Mouse (Mus musculus) myocyte (in vitro differentiated cells): ENCODE measurements around the gene Gm20388. TPM values are rescaled to one million over a fixed set of nuclear protein-coding genes. Genes with fewer than 3 reads are reported as not detected.

Experiments used
- H3K27me3 ChIP-seq: one replicate; pipeline ENCODE4 v1.6.1; 2011; ENCODE audit not compliant: control insufficient read depth, insufficient read depth, insufficient read length
- H3K36me3 ChIP-seq: one replicate; pipeline ENCODE4 v1.6.1; 2011; ENCODE audit not compliant: control insufficient read depth, insufficient read depth
- H3K4me2 ChIP-seq: one replicate; pipeline ENCODE4 v1.6.1; 2011; ENCODE audit warnings: low read depth, control low read depth
- H3K4me3 ChIP-seq: one replicate; pipeline ENCODE4 v1.5.1; 2011; ENCODE audit warnings: mild to moderate bottlenecking, control low read depth, moderate library complexity
- H3K79me2 ChIP-seq: one replicate; pipeline ENCODE4 v1.6.1; 2011; ENCODE audit not compliant: control insufficient read depth, insufficient read depth
- H3ac ChIP-seq: one replicate; pipeline ENCODE4 v1.6.1; 2011; ENCODE audit not compliant: control insufficient read depth, insufficient read length
- CEBPB ChIP-seq: IDR thresholded peaks from 2 replicates; pipeline ENCODE4 v1.6.1; 2011; ENCODE audit warnings: mild to moderate bottlenecking, moderate library complexity; ENCODE audit not compliant: poor library complexity, insufficient read depth, severe bottlenecking
- E2F4 ChIP-seq: IDR thresholded peaks from one replicate; pipeline ENCODE4 v1.6.1; 2011; ENCODE audit warnings: mild to moderate bottlenecking, control low read depth, moderate library complexity; ENCODE audit not compliant: insufficient read depth
- MAX ChIP-seq: IDR thresholded peaks from one replicate; pipeline ENCODE4 v1.6.1; 2011; ENCODE audit warnings: low read depth, mild to moderate bottlenecking, control low read depth
- MYOD1 ChIP-seq, 3 experiments: IDR thresholded peaks; one replicate each; pipeline ENCODE4 v1.6.1; 2011; ENCODE audit warnings: control low read depth in 2 of 3, low read depth in 2 of 3, mild to moderate bottlenecking in 2 of 3, moderate library complexity in 1 of 3; ENCODE audit not compliant: insufficient read length in 2 of 3, control insufficient read depth in 1 of 3
- MYOG ChIP-seq, 3 experiments: IDR thresholded peaks; one replicate each; pipeline ENCODE4 v1.6.1; 2011; ENCODE audit warnings: control low read depth in 2 of 3, low read depth in 2 of 3, mild to moderate bottlenecking in 2 of 3; ENCODE audit not compliant: insufficient read length in 2 of 3, control insufficient read depth in 1 of 3, insufficient read depth in 1 of 3
- POLR2A ChIP-seq: IDR thresholded peaks from one replicate; pipeline ENCODE4 v1.6.1; 2011; ENCODE audit warnings: low read depth, mild to moderate bottlenecking, control low read depth, moderate library complexity; ENCODE audit not compliant: insufficient read length
- POLR2AphosphoS2 ChIP-seq: IDR thresholded peaks from one replicate; pipeline ENCODE4 v1.6.1; 2011; ENCODE audit warnings: low read depth, control low read depth; ENCODE audit not compliant: insufficient read length
- REST ChIP-seq: IDR thresholded peaks from one replicate; pipeline ENCODE4 v1.6.1; 2011; ENCODE audit warnings: mild to moderate bottlenecking, control low read depth, moderate library complexity; ENCODE audit not compliant: insufficient read depth, insufficient read length
- SRF ChIP-seq: IDR thresholded peaks from one replicate; pipeline ENCODE4 v1.6.1; 2011; ENCODE audit warnings: low read depth; ENCODE audit not compliant: control insufficient read depth, insufficient read length
- TCF12 ChIP-seq: IDR thresholded peaks from one replicate; pipeline ENCODE4 v1.6.1; 2011; ENCODE audit warnings: mild to moderate bottlenecking, control low read depth; ENCODE audit not compliant: poor library complexity, insufficient read depth, severe bottlenecking
- TCF3 ChIP-seq: IDR thresholded peaks from one replicate; pipeline ENCODE4 v1.6.1; 2011; ENCODE audit warnings: low read depth, control low read depth; ENCODE audit not compliant: insufficient read length
- USF1 ChIP-seq: IDR thresholded peaks from one replicate; pipeline ENCODE4 v1.6.1; 2011; ENCODE audit warnings: low read depth, mild to moderate bottlenecking, control low read depth, moderate library complexity
- polyA plus RNA-seq: library from polyadenylated mRNA; unstranded; fragments of >200 nt; fragmentation: generic; extraction: Trizol; gene quantifications from one replicate; pipeline ENCODE4 v1.2.1, GENCODE M21; 2012; ENCODE audit warnings: missing spikeins

Gene Gm20388
- polyA plus RNA-seq, 1 experiment: 15.3 TPM

GRCm38 (mm10) chr8:120382436-120383203 is 472.0 kb downstream of the Gm20388 start:
- Histone ChIP-seq H3ac (no peak overlapping the region), H3K4me3 (no peak overlapping the region), H3K27me3 (no peaks in the 10 kb centered on the region), H3K79me2 (no peaks in the 10 kb centered on the region), H3K36me3 (no peaks in the 10 kb centered on the region), H3K4me2 (peak overlapping the region; percentile 79)
- no peak for TF ChIP-seq TCF12
- peak in 2 of 3 experiments; percentile 24 to 67 for TF ChIP-seq MYOD1 (IDR thresholded peaks at IDR 0.05; ENCODE audit: control insufficient read depth in 1 of 3, insufficient read length in 2 of 3, low read depth in 2 of 3)
- TF ChIP-seq MYOG (IDR thresholded peaks at IDR 0.05; ENCODE audit: control insufficient read depth in 1 of 3, insufficient read depth in 1 of 3, insufficient read length in 2 of 3, low read depth in 2 of 3): peak in 1 of 3 experiments; percentile 62

GRCm38 (mm10) chr8:120383204-120383560 is 472.5 kb downstream of the Gm20388 start:
- H3ac ChIP-seq: no peak overlapping the region
- H3K4me2 ChIP-seq: peak overlapping the region; percentile 79
- H3K27me3 ChIP-seq: no peaks in the 10 kb centered on the region
- TF ChIP-seq SRF (no peak), MYOG (IDR thresholded peaks at IDR 0.05; ENCODE audit: control insufficient read depth in 1 of 3, insufficient read depth in 1 of 3, insufficient read length in 2 of 3, low read depth in 2 of 3) (no peak), POLR2A (no peak), POLR2AphosphoS2 (no peak), CEBPB (no peak), E2F4 (no peak), REST (no peak), MAX (no peak), TCF12 (no peak), MYOD1 (IDR thresholded peaks at IDR 0.05; ENCODE audit: control insufficient read depth in 1 of 3, insufficient read length in 2 of 3, low read depth in 2 of 3) (no peak), USF1 (no peak), TCF3 (no peak)
- no peaks in the 10 kb centered on the region for H3K36me3 ChIP-seq
- no peak overlapping the region for H3K4me3 ChIP-seq
- H3K79me2 ChIP-seq: no peaks in the 10 kb centered on the region

- Histone ChIP-seq H3K79me2 (no peaks in the 10 kb centered on the region), H3K27me3 (no peaks in the 10 kb centered on the region), H3K36me3 (no peaks in the 10 kb centered on the region), H3K4me3 (no peak overlapping the region), H3K4me2 (no peak overlapping the region), H3ac (no peak overlapping the region)
- TF ChIP-seq TCF12: no peak
- no peak for TF ChIP-seq SRF
- TF ChIP-seq POLR2A: no peak
- TF ChIP-seq MYOD1 (IDR thresholded peaks at IDR 0.05; ENCODE audit: control insufficient read depth in 1 of 3, insufficient read length in 2 of 3, low read depth in 2 of 3): peak in 1 of 3 experiments; percentile 79
- no peak for TF ChIP-seq MAX
- no peak for TF ChIP-seq REST
- TF ChIP-seq USF1: no peak
Observed at GRCm38 (mm10) chr8:120383713-120384112, 473.1 kb downstream of the Gm20388 start.

GRCm38 (mm10) chr8:120384745-120385144 is 474.1 kb downstream of the Gm20388 start:
- Histone ChIP-seq H3K79me2 (no peaks in the 10 kb centered on the region), H3K27me3 (no peaks in the 10 kb centered on the region), H3K4me3 (no peak overlapping the region), H3K36me3 (no peaks in the 10 kb centered on the region), H3ac (no peak overlapping the region), H3K4me2 (no peak overlapping the region)
- TF ChIP-seq POLR2A (no peak), E2F4 (no peak), TCF3 (no peak), MYOD1 (IDR thresholded peaks at IDR 0.05; ENCODE audit: control insufficient read depth in 1 of 3, insufficient read length in 2 of 3, low read depth in 2 of 3) (no peak), MYOG (IDR thresholded peaks at IDR 0.05; ENCODE audit: control insufficient read depth in 1 of 3, insufficient read depth in 1 of 3, insufficient read length in 2 of 3, low read depth in 2 of 3) (no peak), TCF12 (no peak), USF1 (no peak), CEBPB (no peak), POLR2AphosphoS2 (no peak)

GRCm38 (mm10) chr8:120388246-120388645 is 477.6 kb downstream of the Gm20388 start:
- H3K4me2 ChIP-seq: no peak overlapping the region
- no peaks in the 10 kb centered on the region for H3K36me3 ChIP-seq
- H3K4me3 ChIP-seq: no peak overlapping the region
- H3ac ChIP-seq: no peak overlapping the region
- no peaks in the 10 kb centered on the region for H3K27me3 ChIP-seq
- TF ChIP-seq MAX (no peak), REST (no peak), MYOG (IDR thresholded peaks at IDR 0.05; ENCODE audit: control insufficient read depth in 1 of 3, insufficient read depth in 1 of 3, insufficient read length in 2 of 3, low read depth in 2 of 3) (no peak), TCF12 (no peak), E2F4 (no peak), MYOD1 (IDR thresholded peaks at IDR 0.05; ENCODE audit: control insufficient read depth in 1 of 3, insufficient read length in 2 of 3, low read depth in 2 of 3) (no peak), USF1 (no peak), CEBPB (no peak), SRF (no peak), POLR2A (no peak)
- H3K79me2 ChIP-seq: no peaks in the 10 kb centered on the region
